Mouse (Mus musculus): Measurements from ENCODE around the gene Slc26a8.

The Slc26a8 gene

DNA sequence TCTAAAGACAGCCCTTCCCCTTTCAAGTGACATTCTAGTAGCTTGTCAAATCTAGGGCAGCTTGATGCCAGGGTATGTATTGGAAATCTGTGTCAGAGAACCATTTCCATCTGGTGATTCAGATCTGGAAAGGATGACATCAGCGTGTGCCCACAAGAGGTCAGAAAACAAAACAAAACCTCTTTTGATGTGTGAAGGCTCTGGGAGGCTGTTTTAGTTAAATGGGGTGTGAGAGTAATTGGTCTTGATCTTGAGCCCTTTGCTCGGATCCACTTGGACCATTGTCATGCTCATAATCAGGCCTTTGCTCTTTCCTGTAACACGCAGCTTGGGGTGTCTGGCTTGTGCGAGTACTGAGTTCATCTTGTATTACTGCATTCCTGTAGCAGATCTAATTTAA lies 8.2 kb upstream of the Slc26a8 start:
- no peak for DNase-seq

DNA sequence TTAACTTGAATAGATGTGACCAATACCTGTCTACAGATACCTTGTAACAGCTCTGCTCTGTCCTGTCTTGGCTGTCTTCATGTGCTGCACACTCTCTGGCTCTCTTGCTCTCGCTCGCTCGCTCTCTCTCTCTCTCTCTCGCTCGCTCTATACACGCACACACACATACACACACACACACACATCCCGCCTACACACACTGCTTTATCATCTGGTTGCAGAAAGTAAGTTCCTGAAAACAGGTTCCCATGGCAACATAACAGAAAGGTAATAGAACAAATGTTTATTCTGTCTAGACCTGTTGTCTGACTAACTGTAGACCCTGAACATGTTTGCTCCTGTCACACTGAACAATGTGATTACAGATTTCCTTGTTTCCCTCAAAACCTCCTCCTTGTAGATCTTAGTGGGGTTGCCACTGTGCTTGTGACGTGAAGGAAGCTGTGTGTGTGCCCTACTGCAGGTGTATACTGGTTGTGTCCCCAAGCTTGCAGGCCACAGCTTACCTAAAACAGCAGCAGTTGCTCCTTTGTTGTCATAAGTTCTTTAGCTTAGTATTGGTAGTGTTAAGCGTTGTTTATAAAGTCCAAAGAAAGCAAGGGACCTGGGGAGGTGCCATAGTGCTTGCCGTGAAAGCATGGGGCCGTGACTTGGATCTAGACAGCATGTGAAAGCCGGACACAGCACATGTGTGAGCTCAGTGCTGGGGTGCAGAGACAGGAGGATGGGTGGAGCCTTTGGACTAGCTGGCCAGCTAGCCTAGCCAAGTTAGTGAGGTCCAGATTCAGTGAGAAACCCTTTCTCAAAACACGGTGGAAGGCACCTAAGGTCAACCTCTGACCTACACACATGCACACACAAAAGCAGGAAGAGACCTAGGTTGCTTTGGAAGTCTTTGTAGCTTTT lies 7.5 kb upstream of the Slc26a8 start:
- no peak for DNase-seq

DNA sequence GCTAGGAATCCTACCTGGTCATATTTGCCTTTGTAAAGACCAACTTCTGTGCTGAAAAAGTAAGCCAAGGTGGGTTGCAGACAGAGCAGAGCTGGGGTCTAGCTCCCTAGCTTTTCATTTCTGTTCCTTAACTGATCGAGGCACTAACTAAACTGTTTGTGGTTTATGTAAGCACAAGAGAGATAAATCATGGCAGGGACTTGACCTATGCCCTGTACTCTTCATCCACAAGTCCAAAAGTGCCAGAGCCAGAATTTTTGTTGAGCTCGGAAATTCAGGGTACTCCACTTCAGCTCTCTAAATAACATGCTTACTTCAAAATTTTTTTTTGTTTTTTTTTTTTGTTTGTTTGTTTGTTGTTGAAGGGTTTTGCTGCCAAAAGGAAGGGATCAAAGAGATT lies 6.6 kb upstream of the Slc26a8 start:
- no peak for DNase-seq

DNA sequence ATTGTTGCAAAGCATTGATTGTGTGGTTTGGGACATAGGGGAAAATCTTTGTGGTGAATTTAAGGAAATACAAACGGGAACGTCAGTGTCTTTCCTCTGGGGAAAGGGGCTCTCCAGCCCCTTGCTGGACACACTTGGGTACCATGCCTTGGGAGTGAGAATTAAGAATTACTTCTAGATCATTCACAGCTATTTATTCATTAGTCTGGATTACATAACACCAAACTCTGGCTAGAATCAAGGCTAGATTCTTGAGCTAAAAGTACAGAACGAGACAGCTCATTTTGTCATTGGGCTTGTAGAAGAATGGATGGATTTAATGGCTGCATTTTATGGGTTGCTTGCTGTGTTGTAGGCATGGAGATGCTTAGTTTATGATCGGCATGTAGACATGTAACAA lies 4.8 kb upstream of the Slc26a8 start:
- no peak for DNase-seq

DNA sequence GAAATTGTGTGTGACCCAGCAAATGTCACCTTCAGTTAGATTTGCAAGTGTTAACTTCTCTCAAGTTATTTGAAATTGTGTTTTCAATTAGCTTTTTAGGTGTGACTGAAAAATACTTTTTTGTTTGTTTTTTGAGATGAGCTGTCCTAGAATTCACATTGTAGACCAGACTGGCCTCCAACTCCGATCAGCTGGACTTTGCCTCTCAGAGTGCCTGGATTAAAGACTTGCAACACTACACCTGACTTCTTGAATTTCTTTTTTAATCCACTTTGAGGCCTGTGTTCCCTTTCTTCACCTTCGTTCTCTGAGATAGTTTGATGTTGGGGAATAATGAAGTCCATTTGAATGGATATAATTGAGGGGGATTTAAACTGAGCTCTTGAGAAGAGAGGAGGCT lies 4.0 kb upstream of the Slc26a8 start:
- DNase-seq = no peak

DNA sequence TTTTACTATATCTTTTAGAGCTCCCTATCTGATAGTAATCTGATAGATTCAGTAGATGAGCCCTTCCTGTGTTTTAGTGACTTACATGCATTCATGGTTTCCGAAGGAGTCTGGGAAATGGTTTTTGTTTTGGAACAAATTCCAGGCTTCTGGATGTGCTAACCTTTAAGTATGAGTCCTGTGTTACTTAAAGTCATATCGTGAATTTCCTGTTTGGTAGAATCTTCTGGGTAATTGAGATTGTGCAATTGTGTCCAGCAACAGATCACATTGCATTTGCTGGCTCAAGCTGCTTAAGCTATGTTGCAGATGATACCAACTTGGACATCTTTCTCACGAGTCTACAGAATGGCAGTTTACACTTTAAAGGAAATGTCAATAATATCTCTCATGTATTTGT lies 3.1 kb upstream of the Slc26a8 start:
- no peak for DNase-seq

DNA sequence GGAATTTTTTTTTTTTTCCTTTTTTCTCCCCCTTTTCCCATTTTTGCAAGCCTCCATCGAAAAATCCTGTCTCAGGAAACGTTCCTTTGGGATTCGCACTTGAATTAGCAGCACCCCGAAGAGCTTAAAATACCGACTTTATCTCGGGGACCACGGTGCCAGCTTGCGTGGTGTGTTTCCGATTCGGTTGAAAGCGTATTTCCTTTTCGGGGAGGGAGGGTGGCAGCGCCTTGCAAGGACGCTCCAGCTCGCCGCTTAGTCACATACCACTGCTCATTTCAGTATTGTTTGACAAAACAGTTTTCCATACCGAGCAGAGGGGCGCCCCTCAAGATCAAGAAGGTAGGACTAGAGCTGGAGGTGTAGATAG lies 2.3 kb upstream of the Slc26a8 start:
- DNase-seq = peak; percentile 52

DNA sequence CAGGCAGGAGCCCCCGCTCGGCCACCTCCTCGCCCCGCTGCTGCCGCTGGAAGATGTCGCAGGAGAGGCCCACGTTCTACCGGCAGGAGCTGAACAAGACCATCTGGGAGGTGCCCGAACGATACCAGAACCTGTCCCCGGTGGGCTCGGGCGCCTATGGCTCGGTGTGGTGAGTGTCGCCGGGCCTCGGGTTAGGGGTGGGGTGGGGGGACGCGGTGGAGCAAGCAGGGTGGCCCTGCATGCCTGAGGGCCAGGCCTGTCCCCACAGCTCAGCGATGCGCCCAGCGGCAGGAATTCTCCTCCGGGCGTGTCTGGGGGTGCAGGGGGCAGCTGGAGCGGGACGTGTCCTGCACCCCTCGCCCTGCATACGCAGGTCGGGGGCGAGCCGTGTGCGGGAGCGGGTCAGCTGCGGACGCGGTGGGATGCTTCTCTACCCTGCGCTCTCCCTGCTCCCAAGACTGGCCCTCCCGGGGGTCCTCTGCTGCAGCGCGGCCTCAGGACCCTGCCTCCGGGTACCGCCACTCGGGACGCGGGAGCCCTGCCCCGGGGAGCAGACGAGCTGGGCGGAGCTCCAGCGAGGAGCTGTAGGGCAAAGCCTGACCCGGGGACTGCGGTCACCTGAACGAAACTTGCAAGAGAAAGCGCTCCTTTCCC lies 1.8 kb upstream of the Slc26a8 start:
- peak; percentile 73 for DNase-seq

DNA sequence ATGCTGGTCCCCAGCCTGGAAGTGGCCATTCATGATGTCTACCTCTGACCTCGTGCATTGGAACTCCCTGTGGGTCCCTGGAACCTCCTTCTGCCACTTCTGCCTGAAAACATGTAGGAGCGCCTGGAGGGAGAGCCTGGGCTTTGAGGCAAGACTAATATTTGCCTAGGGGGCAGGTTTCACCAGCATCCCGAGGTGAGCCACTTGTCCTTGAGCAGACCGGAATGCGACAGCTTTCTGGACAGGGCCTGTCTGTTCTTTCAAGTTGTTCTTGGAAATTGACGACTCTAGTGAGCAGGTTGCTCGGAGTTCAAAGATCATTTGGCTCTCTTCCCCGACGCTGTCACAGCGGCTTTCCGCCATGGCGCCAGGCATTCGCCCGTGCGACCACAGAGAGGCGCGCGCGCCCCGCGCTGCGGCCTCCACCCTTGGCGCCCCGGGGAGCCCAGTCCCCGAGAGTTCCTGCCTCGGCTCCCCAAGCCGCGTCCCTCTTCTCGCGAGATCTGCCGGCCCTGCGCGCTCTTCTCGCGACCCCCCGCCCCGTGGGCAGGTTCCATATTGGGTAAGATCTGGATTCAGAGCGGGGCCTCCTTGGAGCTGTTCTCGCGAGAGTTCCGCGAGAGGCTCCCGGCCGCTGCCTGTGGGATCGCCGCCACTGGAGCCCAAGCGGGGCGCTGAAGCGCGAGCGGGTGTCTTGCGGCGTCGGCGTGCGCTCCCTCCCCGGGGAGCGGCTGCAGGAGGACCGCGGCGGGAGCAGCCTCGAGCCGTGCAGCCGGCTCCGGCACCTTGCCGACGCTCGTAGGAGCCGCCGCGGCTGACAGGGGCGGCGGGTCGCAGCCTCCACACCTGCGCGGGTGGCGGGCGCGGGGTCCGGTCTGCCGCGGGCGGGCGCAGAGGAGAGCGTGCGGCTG lies 998 bp upstream of the Slc26a8 start, which contains the start of gene Mapk14:
Gene Mapk14 (plus strand): TSS at position 554 of the 911 bp plus-strand sequence.
- DNase-seq = peak; percentile 100

DNA sequence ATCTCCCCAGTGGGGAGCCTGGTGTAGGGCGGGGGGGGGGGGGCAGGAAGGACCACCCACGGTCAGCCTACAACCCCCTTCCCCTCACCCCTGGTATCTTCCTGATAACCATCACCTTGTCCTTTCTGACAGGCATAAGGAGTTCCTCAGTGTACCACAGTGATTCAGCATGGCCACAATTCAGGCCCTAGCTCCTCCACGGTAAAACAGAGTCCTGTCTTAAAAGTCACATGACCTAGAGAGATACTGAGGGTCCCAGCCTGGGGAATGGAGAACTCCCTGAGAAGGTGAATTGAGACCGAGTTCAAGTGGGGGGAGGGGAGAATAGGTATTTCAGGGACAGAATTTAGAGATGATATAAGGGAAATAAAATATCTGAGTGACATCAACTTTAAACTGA lies 2.7 kb downstream of the Slc26a8 start:
- DNase-seq = no peak

DNA sequence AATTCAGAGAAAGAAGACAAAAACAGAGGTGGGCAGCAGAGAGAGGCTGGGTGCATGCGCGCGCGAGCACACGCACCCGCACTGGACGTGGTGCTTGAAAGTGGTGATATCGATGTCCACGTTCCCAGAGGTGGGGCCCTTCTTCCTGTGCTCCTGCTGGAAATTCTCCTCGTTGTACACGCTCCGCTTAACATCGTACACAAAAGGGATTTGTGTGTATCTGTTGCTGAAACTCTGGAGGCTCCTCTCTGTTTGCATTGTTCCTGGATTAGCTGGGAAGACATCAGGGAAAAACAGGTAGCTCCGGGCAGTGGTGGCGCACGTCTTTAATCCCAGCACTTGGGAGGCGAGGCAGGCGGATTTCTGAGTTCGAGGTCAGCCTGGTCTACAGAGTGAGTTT lies 5.4 kb downstream of the Slc26a8 start:
- no peak for DNase-seq

DNA sequence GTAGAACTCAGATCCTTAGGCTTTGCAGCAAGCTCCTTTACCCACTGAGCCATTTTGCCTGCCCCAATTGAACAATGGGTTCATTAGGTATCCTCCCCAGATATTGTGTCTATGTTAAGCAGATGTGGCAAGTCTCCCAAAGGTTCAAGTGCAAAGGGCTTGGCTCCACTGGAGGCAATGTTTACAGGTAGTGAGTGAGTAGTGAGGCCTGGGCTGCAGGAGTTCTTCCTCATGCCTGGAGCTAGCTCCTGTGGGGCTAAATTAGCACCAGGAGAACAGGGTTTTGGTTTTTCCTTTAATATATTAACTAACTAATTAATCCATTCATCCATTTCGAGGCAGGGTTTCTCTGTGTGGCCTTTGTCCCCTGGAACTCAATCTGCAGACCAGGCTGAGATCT lies 6.4 kb downstream of the Slc26a8 start:
- DNase-seq = no peak

DNA sequence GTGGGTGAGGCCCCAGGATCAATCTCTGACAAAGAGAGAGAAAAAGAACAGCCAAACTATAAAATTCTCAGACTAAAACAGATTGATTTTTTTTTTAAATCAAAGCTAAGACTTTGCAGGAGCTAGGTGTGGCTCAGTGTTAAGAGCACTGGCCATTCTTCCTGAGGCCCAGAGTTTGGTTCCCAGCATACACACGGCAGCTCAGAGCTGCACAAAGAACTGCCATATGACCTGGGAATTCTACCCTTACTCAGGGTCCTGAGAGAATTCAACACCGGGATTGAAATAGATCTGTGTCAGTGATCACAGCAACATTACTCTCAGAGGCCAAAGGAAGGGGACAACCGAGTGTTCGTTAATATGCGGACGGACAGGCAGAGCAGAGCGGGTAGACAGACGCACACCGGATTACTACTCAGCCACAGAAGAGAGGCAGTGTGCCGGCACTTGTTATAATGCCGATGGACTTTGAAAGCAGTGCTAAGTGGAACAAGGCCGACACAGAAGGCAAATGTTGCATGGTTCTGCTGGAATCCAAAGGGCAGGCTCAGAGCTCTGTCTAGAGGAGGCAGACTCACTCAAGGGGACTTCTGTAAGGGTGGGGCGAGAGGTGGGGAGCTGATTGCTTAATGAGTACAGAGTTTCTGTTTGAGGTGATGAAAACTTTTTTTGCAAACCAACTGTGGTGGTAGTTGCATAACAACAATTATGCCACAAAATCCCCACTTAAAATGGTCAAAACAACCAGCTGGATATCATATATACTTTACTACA lies 7.5 kb downstream of the Slc26a8 start:
- no peak for DNase-seq

DNA sequence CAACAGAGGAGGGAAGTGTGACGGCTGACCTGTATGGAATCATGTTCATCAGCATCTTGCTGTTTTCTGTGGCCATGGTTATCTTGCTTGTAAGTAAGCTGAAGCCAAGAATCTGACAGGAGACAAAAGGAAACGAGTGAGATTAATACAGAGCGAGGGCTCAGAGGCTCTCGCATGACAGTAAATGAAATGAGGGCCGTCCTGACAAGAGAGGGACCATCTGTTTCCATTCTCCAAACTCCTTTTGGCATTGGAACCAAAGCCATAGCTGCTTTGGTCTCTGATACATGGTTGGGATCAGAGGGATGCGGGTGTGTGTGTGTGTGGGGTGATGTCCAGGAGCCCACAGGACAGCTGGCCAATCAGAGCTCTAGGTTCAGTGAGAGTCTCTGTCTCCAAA lies 30.5 kb downstream of the Slc26a8 start:
- DNase-seq = no peak

DNA sequence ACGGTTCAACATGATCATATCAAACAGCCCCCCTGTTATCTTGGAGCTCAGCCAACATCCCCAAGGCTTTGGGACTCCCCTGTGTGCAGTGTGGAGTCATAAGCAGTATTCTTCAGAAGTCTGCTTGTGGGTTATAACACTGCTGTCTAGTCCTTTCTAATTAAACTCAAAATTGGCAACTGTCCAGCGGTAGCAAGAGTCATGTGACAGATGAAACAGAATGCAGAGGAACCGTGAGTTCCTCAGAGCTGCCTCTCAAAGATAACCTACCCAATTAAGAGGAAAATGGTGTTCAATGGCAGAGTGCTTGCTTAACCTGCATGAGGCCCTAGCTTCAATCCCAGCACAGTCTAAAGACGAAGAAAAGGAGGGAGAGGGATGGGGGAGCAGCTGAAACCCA lies 32.1 kb downstream of the Slc26a8 start:
- no peak for DNase-seq

DNA sequence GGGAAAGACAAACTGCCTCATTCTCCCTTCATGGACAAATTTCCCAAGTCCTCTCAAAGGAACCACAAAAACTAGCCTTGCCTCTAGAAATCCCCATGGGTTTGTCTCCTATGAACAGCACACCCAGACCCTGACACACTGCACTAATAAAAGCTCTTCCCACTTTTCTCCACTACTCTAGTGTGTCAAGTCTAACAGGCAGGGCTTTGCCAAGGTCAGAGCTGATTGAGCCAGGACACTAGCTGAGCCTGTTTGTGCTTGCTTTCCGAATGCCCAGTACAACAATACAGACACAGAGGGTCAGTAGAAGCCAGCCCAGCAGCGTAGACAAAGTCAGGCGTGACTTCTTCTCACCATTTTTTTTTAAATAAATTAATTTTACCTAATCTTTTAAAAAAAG lies 39.8 kb downstream of the Slc26a8 start:
- no peak for DNase-seq

DNA sequence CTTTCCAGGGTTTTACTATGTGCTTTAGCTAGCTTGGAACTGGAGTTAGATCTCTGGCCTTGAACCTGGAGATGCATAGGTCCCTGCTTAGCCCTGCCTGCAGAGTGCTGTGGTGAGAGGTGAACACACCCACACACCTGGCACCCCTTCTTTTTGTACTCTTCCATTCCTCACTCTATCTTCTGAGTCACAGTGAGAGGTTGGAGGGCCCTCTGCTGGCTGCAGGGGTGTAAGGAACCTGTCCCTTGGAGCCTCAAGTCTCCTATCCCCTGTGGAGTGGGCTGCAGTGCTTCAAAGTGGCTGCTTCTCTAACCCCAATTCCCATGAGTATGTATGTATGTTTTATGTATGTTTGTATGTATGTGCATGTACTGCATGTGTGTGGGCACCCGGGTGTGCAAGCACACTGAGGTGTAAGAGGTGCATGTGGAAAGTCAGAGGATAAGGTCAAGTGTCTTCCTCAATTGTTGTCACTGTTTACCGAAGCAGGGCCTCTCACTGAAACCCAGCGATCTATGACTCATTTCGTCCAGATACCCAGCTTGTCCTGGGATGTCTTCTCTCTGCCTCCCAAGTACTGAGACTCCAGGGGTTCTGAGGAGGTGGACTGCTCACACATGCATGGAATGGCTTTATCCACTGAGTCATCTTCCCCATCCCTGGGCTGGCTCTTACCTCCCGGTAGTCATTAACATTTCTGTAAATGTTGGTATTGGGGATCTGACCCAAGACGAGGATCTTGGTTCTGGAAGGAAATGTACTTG lies 41.2 kb downstream of the Slc26a8 start:
- peak; percentile 36 for DNase-seq

DNA sequence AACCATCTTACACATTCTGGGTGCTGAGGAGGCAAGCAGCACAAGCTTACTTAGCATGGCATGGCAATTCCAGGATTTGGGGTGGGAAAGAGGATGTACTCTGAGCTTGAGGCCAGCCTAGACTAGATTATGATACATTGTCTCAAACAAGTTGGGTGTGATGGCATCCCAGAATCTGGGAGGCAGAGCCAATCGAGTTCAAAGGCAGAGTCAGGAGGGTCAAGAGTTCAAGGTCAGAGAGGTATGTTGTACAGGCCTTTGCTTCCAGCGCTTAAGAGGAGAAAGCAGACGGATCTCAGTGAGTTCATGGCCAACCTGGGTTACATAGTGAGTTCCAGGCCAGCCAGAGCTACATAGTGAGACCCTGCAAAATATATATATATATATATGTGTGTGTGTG lies 43.8 kb downstream of the Slc26a8 start:
- no peak for DNase-seq

DNA sequence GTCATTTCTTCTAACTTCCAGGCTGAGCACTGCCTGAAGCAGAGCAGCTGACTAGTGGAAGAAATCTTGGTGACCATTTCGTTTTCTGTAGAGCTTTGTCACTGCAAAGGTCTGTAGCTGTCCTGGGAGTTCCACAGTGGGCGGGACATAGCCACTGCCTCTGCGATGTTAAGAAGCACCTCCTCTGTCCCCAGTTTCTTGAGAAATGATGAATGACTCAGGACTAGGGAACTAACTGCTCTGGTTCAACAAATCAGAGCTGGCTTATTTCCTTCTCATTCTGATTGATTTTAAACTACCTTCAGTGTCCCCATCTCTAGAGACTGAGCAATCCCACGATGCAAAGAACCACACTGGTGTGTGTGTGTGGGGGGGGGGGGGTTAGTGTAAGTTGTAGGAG lies 45.9 kb downstream of the Slc26a8 start:
- DNase-seq = no peak

DNA sequence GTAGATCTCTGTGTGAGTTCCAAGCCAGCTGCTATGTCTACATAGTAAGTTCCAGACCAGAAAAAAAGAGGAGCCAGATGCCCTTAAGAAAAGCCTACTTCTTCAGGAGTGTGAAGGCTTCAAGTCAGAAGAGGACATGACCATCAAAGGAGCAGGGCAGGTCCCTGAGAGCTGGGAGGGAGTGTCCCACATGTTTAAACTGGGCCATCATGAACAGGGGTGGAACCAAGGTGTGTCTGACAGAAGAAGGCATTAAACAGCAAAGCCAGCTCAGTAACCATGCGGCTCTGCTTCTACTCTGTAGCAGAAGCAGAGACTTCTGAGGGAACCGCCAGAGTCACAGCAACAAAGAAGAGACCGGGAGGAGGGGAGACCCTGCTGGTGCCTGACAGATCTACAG lies 46.3 kb downstream of the Slc26a8 start:
- DNase-seq = no peak

DNA sequence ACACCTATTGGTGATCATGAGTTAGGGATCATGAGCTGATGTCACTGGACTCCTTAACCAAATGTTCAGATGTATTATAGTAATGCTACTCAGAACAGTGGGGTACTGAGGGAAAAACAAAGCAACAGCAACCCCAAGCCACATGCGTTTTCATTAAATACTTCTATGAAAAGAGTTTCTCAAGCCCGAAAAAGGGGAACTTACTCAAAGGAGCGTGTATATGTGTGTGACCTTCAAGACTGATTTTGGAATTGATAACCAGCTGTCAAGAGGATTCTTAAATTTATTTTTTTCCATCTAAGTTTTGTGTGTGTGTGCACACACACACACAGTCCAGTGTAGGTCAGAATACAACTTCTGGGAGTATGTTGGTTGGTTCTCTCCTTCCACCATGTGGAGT lies 49.9 kb downstream of the Slc26a8 start:
- no peak for DNase-seq
